In genomic region chr5:145202446-145202845, GRCm38 (mm10) we compare ENCODE assay signal across 12 mouse cellular contexts. TPM values are rescaled to one million over a fixed set of nuclear protein-coding genes. Genes with fewer than 3 reads are reported as not detected.
DNase-seq lines count a peak whose midpoint lies in the region; ATAC-seq and TF ChIP-seq lines count a peak whose summit lies in the region.
"Had no signal": no experiment of that assay in that cellular context is flagged by ENCODE, and none has a peak within 500 bp of the region (broad histone marks: within the 10 kb centered on the region; RNA-seq: fewer than 3 reads in every experiment).

No protein-coding gene starts in this region.

- H3K4me1 ChIP-seq in forebrain, embryonic 12.5 days: peaks cover 32% of the 10 kb centered on the region
- peaks cover 34% of the 10 kb centered on the region for H3K4me1 ChIP-seq in forebrain, embryonic 15.5 days
- H3K4me1 ChIP-seq in liver, embryonic 12.5 days: peaks cover 46% of the 10 kb centered on the region
- peaks cover 20% of the 10 kb centered on the region for H3K4me1 ChIP-seq in liver, postnatal 0 days (ENCODE audit: insufficient read depth)
- peaks cover 7% of the 10 kb centered on the region; the same call in 1 of the 2 replicates for H3K4me1 ChIP-seq in lung, postnatal 0 days (ENCODE audit: insufficient read depth, low read depth, low read length)

- intact Hi-C loops in heart, postnatal 10 days (cut with DNase I): no loop called here

- H3K27ac ChIP-seq in forebrain, embryonic 12.5 days: no peak overlapping the region
- H3K27ac ChIP-seq in forebrain, embryonic 15.5 days (replicated peaks): no peak overlapping the region
- peak overlapping the region; percentile 83 for H3K27ac ChIP-seq in liver, embryonic 12.5 days
- no peak overlapping the region for H3K27ac ChIP-seq in liver, postnatal 0 days (ENCODE audit: low read depth)
- no peak overlapping the region for H3K27ac ChIP-seq in lung, postnatal 0 days (ENCODE audit: low read length)

- H3K9me3 ChIP-seq in forebrain, embryonic 12.5 days: no peaks in the 10 kb centered on the region
- no peaks in the 10 kb centered on the region for H3K9me3 ChIP-seq in forebrain, embryonic 15.5 days
- H3K9me3 ChIP-seq in liver, embryonic 12.5 days (replicated peaks): no peaks in the 10 kb centered on the region
- no peaks in the 10 kb centered on the region for H3K9me3 ChIP-seq in liver, postnatal 0 days (ENCODE audit: low read length)
- no peaks in the 10 kb centered on the region for H3K9me3 ChIP-seq in lung, postnatal 0 days (ENCODE audit: low read length)
- H3K9me3 ChIP-seq: embryonic facial prominence, embryonic 10.5 days; G1E; heart, embryonic 10.5 days; hindbrain, embryonic 13.5 days had no signal

- 0 out of 2 replicates have a peak overlapping the region, but pooled peaks have one; percentile 4 for H3K4me3 ChIP-seq in forebrain, embryonic 12.5 days (replicated peaks)
- no peak overlapping the region for H3K4me3 ChIP-seq in forebrain, embryonic 15.5 days
- H3K4me3 ChIP-seq in liver, embryonic 12.5 days: no peak overlapping the region
- H3K4me3 ChIP-seq in liver, postnatal 0 days (ENCODE audit: low read depth, low read length): no peak overlapping the region
- H3K4me3 ChIP-seq in lung, postnatal 0 days (ENCODE audit: low read depth, low read length): no peak overlapping the region

- WGBS in forebrain, embryonic 12.5 days: 55% methylated on average over 3 of the region's 3 CpGs
- WGBS in forebrain, embryonic 15.5 days: 54% methylated on average over 3 of the region's 3 CpGs
- 36% methylated on average over 3 of the region's 3 CpGs for WGBS in liver, embryonic 12.5 days (ENCODE audit: insufficient replicate concordance)
- 44% methylated on average over 3 of the region's 3 CpGs for WGBS in liver, postnatal 0 days (ENCODE audit: insufficient replicate concordance)
- 44% methylated on average over 3 of the region's 3 CpGs for WGBS in lung, postnatal 0 days

- H3K4me2 ChIP-seq in forebrain, embryonic 12.5 days: no peak overlapping the region
- H3K4me2 ChIP-seq in forebrain, embryonic 15.5 days (replicated peaks): no peak overlapping the region
- H3K4me2 ChIP-seq in liver, embryonic 12.5 days: peak overlapping the region; percentile 80; the same call in 1 of the 2 replicates
- H3K4me2 ChIP-seq in liver, postnatal 0 days (ENCODE audit: low read depth, low read length): no peak overlapping the region
- no peak overlapping the region for H3K4me2 ChIP-seq in lung, postnatal 0 days (replicated peaks; ENCODE audit: low read depth, low read length)

- DNase-seq in liver, postnatal 0 days: no peak
- DNase-seq in lung, postnatal 0 days (ENCODE audit: low spot score): no peak
- no peak for DNase-seq in lung, postnatal 4 days
- peak; percentile 32 for DNase-seq in induced T-regulatory cell, adult 2 months (ENCODE audit: low read depth)
- no peak for DNase-seq in heart, postnatal 10 days

- no peaks in the 10 kb centered on the region for H3K27me3 ChIP-seq in forebrain, embryonic 12.5 days
- H3K27me3 ChIP-seq in forebrain, embryonic 15.5 days: no peaks in the 10 kb centered on the region
- no peaks in the 10 kb centered on the region for H3K27me3 ChIP-seq in liver, embryonic 12.5 days (replicated peaks)
- H3K27me3 ChIP-seq in liver, postnatal 0 days (ENCODE audit: insufficient read depth, low read length): no peaks in the 10 kb centered on the region
- no peaks in the 10 kb centered on the region for H3K27me3 ChIP-seq in lung, postnatal 0 days (replicated peaks; ENCODE audit: insufficient read depth, low read length)
- H3K27me3 ChIP-seq: hindbrain, embryonic 13.5 days had no signal

- H3K36me3 ChIP-seq in forebrain, embryonic 12.5 days (replicated peaks): peaks cover 8% of the 10 kb centered on the region
- peaks cover 4% of the 10 kb centered on the region; the same call in 1 of the 2 replicates for H3K36me3 ChIP-seq in forebrain, embryonic 15.5 days
- H3K36me3 ChIP-seq in liver, embryonic 12.5 days: peaks cover 22% of the 10 kb centered on the region
- H3K36me3 ChIP-seq in liver, postnatal 0 days (replicated peaks; ENCODE audit: insufficient read depth, low read length): peaks cover 6% of the 10 kb centered on the region
- H3K36me3 ChIP-seq in lung, postnatal 0 days (ENCODE audit: insufficient read depth, low read length): 0 out of 2 replicates have a peak, but pooled peaks cover 7% of the 10 kb centered on the region

- no peak for ATAC-seq in forebrain, embryonic 12.5 days (ENCODE audit: low FRiP score)
- no peak for ATAC-seq in forebrain, embryonic 15.5 days (replicated peaks)
- ATAC-seq in liver, embryonic 12.5 days: no peak
- no peak for ATAC-seq in liver, postnatal 0 days
- ATAC-seq in lung, postnatal 0 days: no peak

- TF ChIP-seq CTCF in liver, postnatal 0 days (IDR thresholded peaks at IDR 0.05; ENCODE audit: low read depth): no peak
- 0 out of 2 replicates have a peak, but pooled peaks have one; percentile 12 for TF ChIP-seq CTCF in lung, postnatal 0 days (IDR thresholded peaks at IDR 0.05)

- TF ChIP-seq EP300 in liver, postnatal 0 days (IDR thresholded peaks at IDR 0.05; ENCODE audit: low read depth): no peak
- TF ChIP-seq EP300 in lung, postnatal 0 days (IDR thresholded peaks at IDR 0.05): no peak

- H3K9ac ChIP-seq in forebrain, embryonic 12.5 days: no peak overlapping the region
- H3K9ac ChIP-seq in forebrain, embryonic 15.5 days (replicated peaks): no peak overlapping the region
- no peak overlapping the region for H3K9ac ChIP-seq in liver, embryonic 12.5 days
- no peak overlapping the region for H3K9ac ChIP-seq in liver, postnatal 0 days (replicated peaks)
- H3K9ac ChIP-seq in lung, postnatal 0 days (replicated peaks; ENCODE audit: low read depth): no peak overlapping the region

RNA-seq across cellular contexts. Expression of gene Zkscan14, which starts 0.8 kb away (rescaled TPM):
- 8.0 and 9.0 TPM in 2 replicates for polyA plus RNA-seq in forebrain, embryonic 12.5 days (2016; fragmentation: Nextera tagmentation; extraction: Ambion mirVana)
- polyA plus RNA-seq in forebrain, embryonic 15.5 days (2015; fragmentation: Nextera tagmentation; extraction: Ambion mirVana): 15.5 and 17.0 TPM in 2 replicates
- polyA plus RNA-seq in liver, embryonic 12.5 days (2016; fragmentation: Nextera tagmentation; extraction: Ambion mirVana): 5.8 TPM in 2 replicates
- polyA plus RNA-seq in liver, postnatal 0 days (2015; fragmentation: Nextera tagmentation; extraction: Ambion mirVana): 5.0 and 5.5 TPM in 2 replicates
- polyA plus RNA-seq in lung, postnatal 0 days (2015; fragmentation: Nextera tagmentation; extraction: Ambion mirVana): 13.0 and 13.9 TPM in 2 replicates
- total RNA-seq in heart, postnatal 10 days (2021): 1 to 10 TPM; 6.6 to 7.0 TPM

RNA-seq across cellular contexts. Expression of gene Zkscan5, which starts 1.9 kb away (rescaled TPM):
- polyA plus RNA-seq in forebrain, embryonic 12.5 days (2016; fragmentation: Nextera tagmentation; extraction: Ambion mirVana): 19.6 and 21.4 TPM in 2 replicates
- polyA plus RNA-seq in forebrain, embryonic 15.5 days (2015; fragmentation: Nextera tagmentation; extraction: Ambion mirVana): 17.4 and 19.7 TPM in 2 replicates
- polyA plus RNA-seq in liver, embryonic 12.5 days (2016; fragmentation: Nextera tagmentation; extraction: Ambion mirVana): 5.3 and 5.9 TPM in 2 replicates
- 2.8 and 3.8 TPM in 2 replicates for polyA plus RNA-seq in liver, postnatal 0 days (2015; fragmentation: Nextera tagmentation; extraction: Ambion mirVana)
- polyA plus RNA-seq in lung, postnatal 0 days (2015; fragmentation: Nextera tagmentation; extraction: Ambion mirVana): 7.5 and 8.1 TPM in 2 replicates
- 10 to 100 TPM; 11.4 to 12.1 TPM for total RNA-seq in heart, postnatal 10 days (2021)

RNA-seq across cellular contexts. Expression of gene Atp5j2, which starts 10.6 kb away (rescaled TPM):
- polyA plus RNA-seq in forebrain, embryonic 12.5 days (2016; fragmentation: Nextera tagmentation; extraction: Ambion mirVana): 523 and 541 TPM in 2 replicates
- polyA plus RNA-seq in forebrain, embryonic 15.5 days (2015; fragmentation: Nextera tagmentation; extraction: Ambion mirVana): 603 and 647 TPM in 2 replicates
- polyA plus RNA-seq in liver, embryonic 12.5 days (2016; fragmentation: Nextera tagmentation; extraction: Ambion mirVana): 460 and 491 TPM in 2 replicates
- polyA plus RNA-seq in liver, postnatal 0 days (2015; fragmentation: Nextera tagmentation; extraction: Ambion mirVana): 411 and 425 TPM in 2 replicates
- polyA plus RNA-seq in lung, postnatal 0 days (2015; fragmentation: Nextera tagmentation; extraction: Ambion mirVana): 374 and 396 TPM in 2 replicates
- total RNA-seq in heart, postnatal 10 days (2021): 100 to 1,000 TPM; 843 to 872 TPM

RNA-seq across cellular contexts. Expression of gene Zfp655, which starts 29.1 kb away (rescaled TPM):
- 37.4 and 38.0 TPM in 2 replicates for polyA plus RNA-seq in forebrain, embryonic 12.5 days (2016; fragmentation: Nextera tagmentation; extraction: Ambion mirVana)
- polyA plus RNA-seq in forebrain, embryonic 15.5 days (2015; fragmentation: Nextera tagmentation; extraction: Ambion mirVana): 36.8 and 38.8 TPM in 2 replicates
- 24.7 and 25.3 TPM in 2 replicates for polyA plus RNA-seq in liver, embryonic 12.5 days (2016; fragmentation: Nextera tagmentation; extraction: Ambion mirVana)
- polyA plus RNA-seq in liver, postnatal 0 days (2015; fragmentation: Nextera tagmentation; extraction: Ambion mirVana): 25.4 and 27.4 TPM in 2 replicates
- polyA plus RNA-seq in lung, postnatal 0 days (2015; fragmentation: Nextera tagmentation; extraction: Ambion mirVana): 27.6 and 32.1 TPM in 2 replicates
- 10 to 100 TPM; 29.0 to 30.1 TPM for total RNA-seq in heart, postnatal 10 days (2021)

RNA-seq across cellular contexts. Expression of gene Cpsf4, which starts 35.4 kb away (rescaled TPM):
- 65.7 and 69.5 TPM in 2 replicates for polyA plus RNA-seq in forebrain, embryonic 12.5 days (2016; fragmentation: Nextera tagmentation; extraction: Ambion mirVana)
- 54.6 and 56.6 TPM in 2 replicates for polyA plus RNA-seq in forebrain, embryonic 15.5 days (2015; fragmentation: Nextera tagmentation; extraction: Ambion mirVana)
- polyA plus RNA-seq in liver, embryonic 12.5 days (2016; fragmentation: Nextera tagmentation; extraction: Ambion mirVana): 39.0 and 39.1 TPM in 2 replicates
- polyA plus RNA-seq in liver, postnatal 0 days (2015; fragmentation: Nextera tagmentation; extraction: Ambion mirVana): 18.1 and 19.3 TPM in 2 replicates
- polyA plus RNA-seq in lung, postnatal 0 days (2015; fragmentation: Nextera tagmentation; extraction: Ambion mirVana): 22.9 and 25.9 TPM in 2 replicates
- total RNA-seq in heart, postnatal 10 days (2021): 10 to 100 TPM; 13.2 to 13.7 TPM
